Mouse (Mus musculus) cerebellum, adult 2 months (tissue): ENCODE measurements at regions not wholly inside any gene's neighbourhood (a gene's known extent, or its start where the extent isn't known, plus 50 kb on each side); places are given as distances from the start of the nearest gene placed in this dataset.

Source experiments
- CTCF ChIP-seq: fragments of 200-500 bp; IDR thresholded peaks from 2 replicates; pipeline ENCODE4 v1.5.1; 2011; ENCODE audit warnings: low read depth, mild to moderate bottlenecking, control low read depth, low read length, moderate library complexity, borderline replicate concordance; ENCODE audit not compliant: insufficient read depth
- POLR2A ChIP-seq: fragments of 200-500 bp; IDR thresholded peaks from 2 replicates; pipeline ENCODE4 v1.6.1; 2011; ENCODE audit warnings: low read length, control low read depth, borderline replicate concordance; ENCODE audit not compliant: insufficient read depth

- TF ChIP-seq CTCF: no peak
- no peak for TF ChIP-seq POLR2A
Measured at GRCm38 (mm10) chr2:54215597-54215996, 130.2 kb upstream of the Rprm start.
